Comparison of ENCODE assay signal across 20 mouse cellular contexts in genomic region chr10:42312557-42312956, GRCm38 (mm10). TPM values are rescaled to one million over a fixed set of nuclear protein-coding genes. Genes with fewer than 3 reads are reported as not detected.
DNase-seq lines count a peak whose midpoint lies in the region; ATAC-seq and TF ChIP-seq lines count a peak whose summit lies in the region.
"Had no signal": no experiment of that assay in that cellular context is flagged by ENCODE, and none has a peak within 500 bp of the region (broad histone marks: within the 10 kb centered on the region; RNA-seq: fewer than 3 reads in every experiment).

No protein-coding gene starts in this region.

- no peaks in the 10 kb centered on the region for H3K9me3 ChIP-seq in midbrain, embryonic 11.5 days (ENCODE audit: control insufficient read depth, low read length)
- H3K9me3 ChIP-seq in midbrain, postnatal 0 days (ENCODE audit: low read length): no peaks in the 10 kb centered on the region
- H3K9me3 ChIP-seq: embryonic facial prominence, embryonic 12.5 days; forebrain, embryonic 12.5 days; intestine, embryonic 15.5 days had no signal

- H3K4me1 ChIP-seq in midbrain, embryonic 11.5 days (ENCODE audit: control insufficient read depth, insufficient read depth, low read length): peaks cover 3% of the 10 kb centered on the region; the same call in 1 of the 2 replicates
- H3K4me1 ChIP-seq in midbrain, postnatal 0 days (ENCODE audit: insufficient read depth, low read length): no peaks in the 10 kb centered on the region
- H3K4me1 ChIP-seq: embryonic facial prominence, embryonic 12.5 days; intestine, embryonic 15.5 days had no signal

- TF ChIP-seq CTCF in midbrain, postnatal 0 days (IDR thresholded peaks at IDR 0.05): no peak

- H3K9ac ChIP-seq in midbrain, embryonic 11.5 days (ENCODE audit: low read length): no peak overlapping the region
- H3K9ac ChIP-seq in midbrain, postnatal 0 days (replicated peaks; ENCODE audit: low read length, poor library complexity, severe bottlenecking): no peak overlapping the region
- H3K9ac ChIP-seq: embryonic facial prominence, embryonic 12.5 days; forebrain, embryonic 12.5 days; hindbrain, embryonic 14.5 days; intestine, embryonic 15.5 days had no signal

- H3K4me2 ChIP-seq in midbrain, embryonic 11.5 days: no peak overlapping the region
- no peak overlapping the region for H3K4me2 ChIP-seq in midbrain, postnatal 0 days (ENCODE audit: low read depth, low read length, poor library complexity, severe bottlenecking)
- H3K4me2 ChIP-seq: embryonic facial prominence, embryonic 12.5 days; forebrain, embryonic 12.5 days; hindbrain, embryonic 14.5 days; intestine, embryonic 15.5 days had no signal

- H3K27me3 ChIP-seq in midbrain, embryonic 11.5 days (ENCODE audit: control insufficient read depth, insufficient read depth, low read length): peaks cover 3% of the 10 kb centered on the region
- H3K27me3 ChIP-seq in midbrain, postnatal 0 days (ENCODE audit: insufficient read depth, low read length): no peaks in the 10 kb centered on the region
- H3K27me3 ChIP-seq: embryonic facial prominence, embryonic 12.5 days; intestine, embryonic 15.5 days had no signal

- ATAC-seq in midbrain, embryonic 11.5 days (ENCODE audit: low FRiP score): no peak
- no peak for ATAC-seq in midbrain, postnatal 0 days (ENCODE audit: low FRiP score)
- ATAC-seq: forebrain, embryonic 16.5 days; intestine, embryonic 15.5 days had no signal

- no peak overlapping the region for H3K4me3 ChIP-seq in midbrain, embryonic 11.5 days (ENCODE audit: low read depth, low read length)
- no peak overlapping the region for H3K4me3 ChIP-seq in midbrain, postnatal 0 days (ENCODE audit: low read depth, low read length)
- H3K4me3 ChIP-seq: embryonic facial prominence, embryonic 12.5 days; forebrain, embryonic 12.5 days; gastrocnemius, adult 2 months; intestine, embryonic 15.5 days had no signal

- 69% methylated on average over 1 of the region's 1 CpGs for WGBS in midbrain, embryonic 11.5 days
- WGBS in midbrain, postnatal 0 days: 59% methylated on average over 1 of the region's 1 CpGs

- H3K36me3 ChIP-seq in midbrain, embryonic 11.5 days (ENCODE audit: control insufficient read depth, insufficient read depth, low read length): no peaks in the 10 kb centered on the region
- H3K36me3 ChIP-seq in midbrain, postnatal 0 days (ENCODE audit: insufficient read depth, low read length): 0 out of 2 replicates have a peak, but pooled peaks cover 3% of the 10 kb centered on the region
- H3K36me3 ChIP-seq: embryonic facial prominence, embryonic 12.5 days; forebrain, embryonic 12.5 days; intestine, embryonic 15.5 days had no signal

- DNase-seq in midbrain, embryonic 11.5 days (ENCODE audit: low spot score, missing footprints): peak; percentile 35
- no peak for DNase-seq in midbrain, postnatal 0 days (ENCODE audit: low spot score)
- peak; percentile 39 for DNase-seq in R1 (ENCODE audit: low read depth, low spot score)
- DNase-seq in ZHBTc4 (ENCODE audit: low read depth, low spot score): peak; percentile 32
- peak; percentile 86 for DNase-seq in adrenal gland, postnatal 14 days
- DNase-seq in thymus, postnatal 25 days: no peak
- DNase-seq in frontal cortex, postnatal 36 days (ENCODE audit: low spot score in 2 of 2): no peak
- no peak for DNase-seq in cerebellum, adult 18-20 months
- DNase-seq: cerebellum, adult 11 months; cerebellum, adult 9-10 months; cerebellum, postnatal 25 days; gastrocnemius, adult 2 months; gastrocnemius, postnatal 36 days; heart, adult 11 months; heart, postnatal 10 days had no signal

- no peak overlapping the region for H3K27ac ChIP-seq in midbrain, embryonic 11.5 days (ENCODE audit: low read depth, low read length)
- H3K27ac ChIP-seq in midbrain, postnatal 0 days (ENCODE audit: low read depth, low read length): no peak overlapping the region
- H3K27ac ChIP-seq: embryonic facial prominence, embryonic 12.5 days; forebrain, embryonic 12.5 days; gastrocnemius, adult 2 months; hindbrain, embryonic 14.5 days; intestine, embryonic 15.5 days had no signal

RNA-seq across cellular contexts. Expression of gene Foxo3, which starts 36.0 kb away (rescaled TPM):
- 4.0 and 4.6 TPM in 2 replicates for polyA plus RNA-seq in midbrain, embryonic 11.5 days (2014; fragmentation: Nextera tagmentation; extraction: Ambion mirVana)
- 37.7 and 42.9 TPM in 2 replicates for total RNA-seq in midbrain, postnatal 0 days (2014; rRNA removed)
- polyA plus RNA-seq in midbrain, postnatal 0 days (2015; fragmentation: Nextera tagmentation; extraction: Ambion mirVana): 6.5 and 6.6 TPM in 2 replicates
- 49.0 and 55.7 TPM in 2 replicates for total RNA-seq in adrenal gland, postnatal 14 days (2021)

Comparison
In these comparisons a context has a peak if more than half of its experiments do, and no peak if none do; other contexts are left out.
1. DNase-seq: peak in midbrain, embryonic 11.5 days (single experiment), R1 (single experiment), ZHBTc4 (single experiment) and adrenal gland, postnatal 14 days (single experiment); none in midbrain, postnatal 0 days (single experiment), thymus, postnatal 25 days (single experiment), frontal cortex, postnatal 36 days (0 of 2) and cerebellum, adult 18-20 months (0 of 2).